Mouse (Mus musculus) cortical plate, adult 2 months (tissue): ENCODE measurements around the gene Reep3.

Experiments used
- CTCF ChIP-seq: fragments of 200-500 bp; IDR thresholded peaks from 2 replicates; pipeline ENCODE4 v1.5.1; 2011; ENCODE audit warnings: mild to moderate bottlenecking, control low read depth, low read length; ENCODE audit not compliant: insufficient read depth; ENCODE audit errors: extremely low read depth
- POLR2A ChIP-seq: fragments of 200-500 bp; IDR thresholded peaks from 2 replicates; pipeline ENCODE4 v1.6.1; 2011; ENCODE audit warnings: mild to moderate bottlenecking, low read length, control low read depth; ENCODE audit not compliant: insufficient read depth; ENCODE audit errors: extremely low read depth

DNA sequence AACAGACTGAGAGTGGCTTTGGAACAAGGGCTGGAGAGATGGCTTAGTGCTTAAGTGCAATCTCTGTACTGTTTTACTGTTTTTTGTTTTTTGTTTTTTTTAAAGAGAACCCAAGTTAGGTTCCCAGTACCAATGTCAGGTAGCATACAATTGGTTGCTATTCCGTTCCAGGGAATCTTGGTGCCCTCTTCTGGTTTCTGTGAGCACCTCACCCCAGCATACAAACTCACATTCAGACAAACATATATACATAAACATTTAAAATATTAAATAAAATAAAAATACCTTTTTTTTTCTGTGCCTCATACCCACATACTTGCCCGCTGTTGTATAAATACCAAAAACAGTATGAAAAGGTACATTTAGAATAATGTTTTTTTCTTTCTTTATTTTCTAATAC is 37.6 kb upstream of the Reep3 start:
- TF ChIP-seq POLR2A, result no peak
- TF ChIP-seq CTCF, result no peak
